ENCODE assay signal across 11 mouse cellular contexts in the genomic region with DNA sequence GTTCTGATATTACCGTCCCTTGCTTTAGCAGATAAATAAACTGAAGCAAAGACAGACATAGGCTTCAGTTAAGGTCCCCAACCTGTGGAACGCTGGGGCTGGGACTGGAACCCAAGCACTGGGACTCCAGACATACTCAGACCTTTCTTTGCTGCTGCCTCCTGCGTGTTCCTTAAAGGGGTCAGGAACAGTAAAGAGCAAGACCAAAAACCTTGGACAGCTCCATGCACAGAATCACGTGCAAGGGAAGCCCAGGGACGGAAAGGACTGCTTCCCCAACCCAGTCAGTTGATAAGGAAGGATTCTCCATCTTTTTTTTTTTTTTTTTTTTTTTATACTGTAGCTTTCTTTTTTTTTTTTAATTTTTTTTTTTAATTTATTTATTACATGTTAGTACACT. TPM values are rescaled to one million over a fixed set of nuclear protein-coding genes. Genes with fewer than 3 reads are reported as not detected.
DNase-seq lines count a peak whose midpoint lies in the region; ATAC-seq and TF ChIP-seq lines count a peak whose summit lies in the region.
"Had no signal": no experiment of that assay in that cellular context is flagged by ENCODE, and none has a peak within 500 bp of the region (broad histone marks: within the 10 kb centered on the region; RNA-seq: fewer than 3 reads in every experiment).

No protein-coding gene starts in this region.

- no peaks in the 10 kb centered on the region for H3K9me3 ChIP-seq in heart, embryonic 15.5 days (replicated peaks)
- no peaks in the 10 kb centered on the region for H3K9me3 ChIP-seq in heart, embryonic 11.5 days (replicated peaks; ENCODE audit: control insufficient read depth, low read length)
- H3K9me3 ChIP-seq in midbrain, embryonic 13.5 days, result no peaks in the 10 kb centered on the region
- no peaks in the 10 kb centered on the region for H3K9me3 ChIP-seq in midbrain, embryonic 11.5 days (ENCODE audit: control insufficient read depth, low read length)
- H3K9me3 ChIP-seq in midbrain, postnatal 0 days (ENCODE audit: low read length), result no peaks in the 10 kb centered on the region
- H3K9me3 ChIP-seq: liver, embryonic 13.5 days; midbrain, embryonic 12.5 days had no signal

- peaks cover 19% of the 10 kb centered on the region for H3K4me1 ChIP-seq in heart, embryonic 15.5 days (replicated peaks)
- peaks cover 3% of the 10 kb centered on the region; the same call in 1 of the 2 replicates for H3K4me1 ChIP-seq in heart, embryonic 11.5 days (ENCODE audit: control insufficient read depth, insufficient read depth, low read length)
- peaks cover 30% of the 10 kb centered on the region for H3K4me1 ChIP-seq in midbrain, embryonic 13.5 days (replicated peaks)
- peaks cover 10% of the 10 kb centered on the region for H3K4me1 ChIP-seq in midbrain, embryonic 11.5 days (ENCODE audit: control insufficient read depth, insufficient read depth, low read length)
- peaks cover 8% of the 10 kb centered on the region; the same call in 1 of the 2 replicates for H3K4me1 ChIP-seq in midbrain, postnatal 0 days (ENCODE audit: insufficient read depth, low read length)

- DNase-seq in midbrain, embryonic 11.5 days (ENCODE audit: low spot score, missing footprints), result no peak
- DNase-seq in embryo, embryonic 10.5 days (ENCODE audit: low spot score), result peak; percentile 50
- DNase-seq in midbrain, postnatal 0 days (ENCODE audit: low spot score), result no peak
- no peak for DNase-seq in left cerebral cortex, postnatal 36 days (ENCODE audit: low spot score in 2 of 2)
- no peak for DNase-seq in lung, postnatal 4 days
- DNase-seq: cerebellum, postnatal 36 days; liver, embryonic 13.5 days had no signal

- ATAC-seq in heart, embryonic 15.5 days (replicated peaks; ENCODE audit: insufficient number of reproducible peaks, insufficient read depth, low FRiP score, low read depth), result no peak
- ATAC-seq in heart, embryonic 11.5 days (replicated peaks; ENCODE audit: insufficient number of reproducible peaks, low FRiP score, low TSS enrichment), result no peak
- no peak for ATAC-seq in midbrain, embryonic 13.5 days
- no peak for ATAC-seq in midbrain, embryonic 11.5 days (ENCODE audit: low FRiP score)
- no peak for ATAC-seq in midbrain, postnatal 0 days (ENCODE audit: low FRiP score)

- 29% methylated on average over 5 of the region's 5 CpGs for WGBS in heart, embryonic 15.5 days
- 19% methylated on average over 5 of the region's 5 CpGs for WGBS in heart, embryonic 11.5 days (ENCODE audit: insufficient replicate concordance)
- 34% methylated on average over 5 of the region's 5 CpGs for WGBS in midbrain, embryonic 13.5 days
- WGBS in midbrain, embryonic 11.5 days, result 29% methylated on average over 5 of the region's 5 CpGs
- WGBS in midbrain, postnatal 0 days, result 38% methylated on average over 5 of the region's 5 CpGs

- peak overlapping the region; percentile 90; the same call in 1 of the 2 replicates for H3K4me2 ChIP-seq in heart, embryonic 15.5 days
- H3K4me2 ChIP-seq in heart, embryonic 11.5 days, result no peak overlapping the region
- H3K4me2 ChIP-seq in midbrain, embryonic 13.5 days (replicated peaks), result no peak overlapping the region; the same call in 1 of the 2 replicates
- no peak overlapping the region for H3K4me2 ChIP-seq in midbrain, embryonic 11.5 days
- H3K4me2 ChIP-seq in midbrain, postnatal 0 days (ENCODE audit: low read depth, low read length, poor library complexity, severe bottlenecking), result peak overlapping the region; percentile 89; the same call in 1 of the 2 replicates

- no peak for TF ChIP-seq CTCF in midbrain, postnatal 0 days (IDR thresholded peaks at IDR 0.05)

- H3K27ac ChIP-seq in heart, embryonic 15.5 days, result no peak overlapping the region
- no peak overlapping the region for H3K27ac ChIP-seq in heart, embryonic 11.5 days (ENCODE audit: low read depth, low read length)
- H3K27ac ChIP-seq in midbrain, embryonic 13.5 days, result no peak overlapping the region
- no peak overlapping the region for H3K27ac ChIP-seq in midbrain, embryonic 11.5 days (ENCODE audit: low read depth, low read length)
- peak overlapping the region; percentile 86; the same call in 1 of the 2 replicates for H3K27ac ChIP-seq in midbrain, postnatal 0 days (ENCODE audit: low read depth, low read length)
- H3K27ac ChIP-seq: liver, embryonic 13.5 days had no signal

- intact Hi-C loops in left cerebral cortex, postnatal 36 days (cut with DNase I), result loop anchor here (5.0 kb wide), 1 partner anchor 65 kb away; the partner anchor contains the start of gene Hmgcs1

- H3K4me3 ChIP-seq in heart, embryonic 15.5 days, result no peak overlapping the region
- no peak overlapping the region for H3K4me3 ChIP-seq in heart, embryonic 11.5 days (ENCODE audit: low read depth, low read length)
- 0 out of 2 replicates have a peak overlapping the region, but pooled peaks have one; percentile 60 for H3K4me3 ChIP-seq in midbrain, embryonic 13.5 days (replicated peaks)
- H3K4me3 ChIP-seq in midbrain, embryonic 11.5 days (ENCODE audit: low read depth, low read length), result no peak overlapping the region
- peak overlapping the region; percentile 77; the same call in 1 of the 2 replicates for H3K4me3 ChIP-seq in midbrain, postnatal 0 days (ENCODE audit: low read depth, low read length)

- 0 out of 2 replicates have a peak, but pooled peaks cover 13% of the 10 kb centered on the region for H3K36me3 ChIP-seq in heart, embryonic 15.5 days
- H3K36me3 ChIP-seq in heart, embryonic 11.5 days (ENCODE audit: control insufficient read depth, insufficient read depth, low read length), result no peaks in the 10 kb centered on the region; the same call in 1 of the 2 replicates
- H3K36me3 ChIP-seq in midbrain, embryonic 13.5 days, result peaks cover 14% of the 10 kb centered on the region
- no peaks in the 10 kb centered on the region for H3K36me3 ChIP-seq in midbrain, embryonic 11.5 days (ENCODE audit: control insufficient read depth, insufficient read depth, low read length)
- H3K36me3 ChIP-seq in midbrain, postnatal 0 days (ENCODE audit: insufficient read depth, low read length), result peaks cover 7% of the 10 kb centered on the region; the same call in 1 of the 2 replicates
- H3K36me3 ChIP-seq: liver, embryonic 13.5 days had no signal

- H3K9ac ChIP-seq in heart, embryonic 15.5 days, result no peak overlapping the region
- H3K9ac ChIP-seq in heart, embryonic 11.5 days (ENCODE audit: low read depth, low read length), result no peak overlapping the region
- H3K9ac ChIP-seq in midbrain, embryonic 13.5 days (replicated peaks), result no peak overlapping the region
- H3K9ac ChIP-seq in midbrain, embryonic 11.5 days (ENCODE audit: low read length), result no peak overlapping the region
- no peak overlapping the region for H3K9ac ChIP-seq in midbrain, postnatal 0 days (replicated peaks; ENCODE audit: low read length, poor library complexity, severe bottlenecking)
- H3K9ac ChIP-seq: liver, embryonic 13.5 days had no signal

- no peaks in the 10 kb centered on the region for H3K27me3 ChIP-seq in heart, embryonic 15.5 days
- H3K27me3 ChIP-seq in heart, embryonic 11.5 days (ENCODE audit: control insufficient read depth, insufficient read depth, low read length), result no peaks in the 10 kb centered on the region
- H3K27me3 ChIP-seq in midbrain, embryonic 13.5 days, result no peaks in the 10 kb centered on the region
- H3K27me3 ChIP-seq in midbrain, embryonic 11.5 days (ENCODE audit: control insufficient read depth, insufficient read depth, low read length), result no peaks in the 10 kb centered on the region
- H3K27me3 ChIP-seq in midbrain, postnatal 0 days (ENCODE audit: insufficient read depth, low read length), result no peaks in the 10 kb centered on the region
- H3K27me3 ChIP-seq: midbrain, embryonic 12.5 days had no signal

RNA-seq across cellular contexts. Expression of gene Nim1k, which starts 1.1 kb away (rescaled TPM):
- 0.72 and 0.77 TPM in 2 replicates for polyA plus RNA-seq in heart, embryonic 15.5 days (2015; fragmentation: Nextera tagmentation; extraction: Ambion mirVana)
- polyA plus RNA-seq in heart, embryonic 11.5 days (2014; fragmentation: Nextera tagmentation; extraction: Ambion mirVana), result 0.73 and 1.0 TPM in 2 replicates
- 2.9 and 3.1 TPM in 2 replicates for polyA plus RNA-seq in midbrain, embryonic 13.5 days (2015; fragmentation: Nextera tagmentation; extraction: Ambion mirVana)
- 1.9 and 2.4 TPM in 2 replicates for polyA plus RNA-seq in midbrain, embryonic 11.5 days (2014; fragmentation: Nextera tagmentation; extraction: Ambion mirVana)
- 9.5 and 10.3 TPM in 2 replicates for total RNA-seq in midbrain, postnatal 0 days (2014; rRNA removed)
- polyA plus RNA-seq in midbrain, postnatal 0 days (2015; fragmentation: Nextera tagmentation; extraction: Ambion mirVana), result 8.6 and 8.7 TPM in 2 replicates
- 10 to 100 TPM; 13.9 to 16.2 TPM for total RNA-seq in left cerebral cortex, postnatal 36 days (2021)

RNA-seq across cellular contexts. Expression of gene Zfp131, which starts 33.9 kb away (rescaled TPM):
- 21.6 and 22.7 TPM in 2 replicates for polyA plus RNA-seq in heart, embryonic 15.5 days (2015; fragmentation: Nextera tagmentation; extraction: Ambion mirVana)
- polyA plus RNA-seq in heart, embryonic 11.5 days (2014; fragmentation: Nextera tagmentation; extraction: Ambion mirVana), result 23.9 and 26.0 TPM in 2 replicates
- polyA plus RNA-seq in midbrain, embryonic 13.5 days (2015; fragmentation: Nextera tagmentation; extraction: Ambion mirVana), result 42.8 and 43.8 TPM in 2 replicates
- 44.2 and 49.4 TPM in 2 replicates for polyA plus RNA-seq in midbrain, embryonic 11.5 days (2014; fragmentation: Nextera tagmentation; extraction: Ambion mirVana)
- total RNA-seq in midbrain, postnatal 0 days (2014; rRNA removed), result 26.4 and 33.8 TPM in 2 replicates
- polyA plus RNA-seq in midbrain, postnatal 0 days (2015; fragmentation: Nextera tagmentation; extraction: Ambion mirVana), result 22.3 and 25.9 TPM in 2 replicates
- 10 to 100 TPM; 47.3 to 48.5 TPM for total RNA-seq in left cerebral cortex, postnatal 36 days (2021)

Comparison
In these comparisons a context has a peak if more than half of its experiments do, and no peak if none do; other contexts are left out.
1. H3K4me2 ChIP-seq: peak in heart, embryonic 15.5 days (single experiment) and midbrain, postnatal 0 days (single experiment); none in heart, embryonic 11.5 days (single experiment), midbrain, embryonic 13.5 days (single experiment) and midbrain, embryonic 11.5 days (single experiment).
2. H3K4me3 ChIP-seq: peak in midbrain, embryonic 13.5 days (single experiment) and midbrain, postnatal 0 days (single experiment); none in heart, embryonic 15.5 days (single experiment), heart, embryonic 11.5 days (single experiment) and midbrain, embryonic 11.5 days (single experiment).